Mouse (Mus musculus): ENCODE results near the gene Zfp217.

Zfp217 gene

GRCm38 (mm10) chr2:170158987-170159386 is 11.1 kb upstream of the Zfp217 start:
- DNase-seq: no peak

GRCm38 (mm10) chr2:170158251-170158650 is 10.3 kb upstream of the Zfp217 start:
- no peak for DNase-seq

- DNase-seq: no peak
Measured at GRCm38 (mm10) chr2:170157280-170158200, 9.6 kb upstream of the Zfp217 start.

GRCm38 (mm10) chr2:170155089-170155740 is 7.3 kb upstream of the Zfp217 start:
- peak; percentile 54 for DNase-seq

GRCm38 (mm10) chr2:170154738-170155088 is 6.8 kb upstream of the Zfp217 start:
- no peak for DNase-seq

GRCm38 (mm10) chr2:170154301-170154721 is 6.4 kb upstream of the Zfp217 start:
- DNase-seq: no peak

- peak; percentile 47 for DNase-seq
Measured at GRCm38 (mm10) chr2:170153421-170154271, 5.7 kb upstream of the Zfp217 start.

GRCm38 (mm10) chr2:170152856-170153255 is 5.0 kb upstream of the Zfp217 start:
- DNase-seq: no peak

DNA sequence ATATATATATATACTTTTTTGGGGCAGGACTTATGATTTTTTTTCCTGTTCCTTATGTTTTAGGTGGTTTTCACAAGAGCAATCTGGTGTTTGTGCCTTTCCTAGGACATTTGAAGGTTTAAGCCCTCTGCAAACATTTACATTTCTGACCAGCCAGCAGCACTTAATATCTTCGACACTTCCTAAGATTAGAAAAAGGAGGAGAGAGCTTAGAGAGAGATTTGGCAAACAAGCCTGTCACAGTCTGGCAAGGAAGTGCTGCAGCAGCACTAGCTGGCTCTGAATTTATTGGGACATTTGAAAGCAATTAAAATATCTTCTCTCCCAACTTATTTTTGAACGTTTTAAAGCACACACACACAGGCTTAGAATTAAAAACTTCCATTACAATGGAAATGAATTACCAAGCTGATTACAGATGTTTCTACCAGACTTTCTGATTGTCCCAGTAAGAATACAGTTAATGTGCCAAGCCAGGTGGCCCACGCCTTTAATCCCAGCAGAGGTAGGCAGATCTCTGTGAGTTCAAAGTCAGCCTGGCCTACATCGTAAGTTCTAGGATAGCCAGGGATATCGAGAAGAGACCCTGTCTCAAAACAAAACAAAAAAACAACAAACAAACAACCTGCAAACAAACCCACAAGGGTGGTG is 4.3 kb upstream of the Zfp217 start:
- no peak for DNase-seq

- DNase-seq: no peak
Measured at GRCm38 (mm10) chr2:170151470-170151869, 3.6 kb upstream of the Zfp217 start.

DNA sequence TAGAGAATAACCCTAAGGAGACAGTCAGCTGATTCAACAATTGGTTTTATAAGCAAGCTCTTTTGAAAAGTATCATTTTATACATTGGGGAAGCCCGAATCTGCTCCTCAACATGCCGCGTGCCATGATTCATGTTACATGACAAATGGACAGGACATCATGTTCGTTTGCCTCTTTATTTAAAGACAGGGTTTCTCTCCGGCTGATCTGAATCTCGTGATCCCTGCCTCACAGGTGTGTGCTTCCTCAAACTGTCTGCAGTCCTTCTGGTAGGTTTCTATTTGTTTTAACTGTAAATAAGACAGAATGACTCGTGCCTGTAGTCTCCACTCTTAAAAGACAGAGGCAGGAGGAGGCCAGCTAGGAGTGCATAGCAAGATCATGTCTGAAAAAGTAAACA is 925 bp upstream of the Zfp217 start:
- DNase-seq: no peak

GRCm38 (mm10) chr2:170147170-170147569 is 733 bp downstream of the Zfp217 start:
- DNase-seq: no peak

DNA sequence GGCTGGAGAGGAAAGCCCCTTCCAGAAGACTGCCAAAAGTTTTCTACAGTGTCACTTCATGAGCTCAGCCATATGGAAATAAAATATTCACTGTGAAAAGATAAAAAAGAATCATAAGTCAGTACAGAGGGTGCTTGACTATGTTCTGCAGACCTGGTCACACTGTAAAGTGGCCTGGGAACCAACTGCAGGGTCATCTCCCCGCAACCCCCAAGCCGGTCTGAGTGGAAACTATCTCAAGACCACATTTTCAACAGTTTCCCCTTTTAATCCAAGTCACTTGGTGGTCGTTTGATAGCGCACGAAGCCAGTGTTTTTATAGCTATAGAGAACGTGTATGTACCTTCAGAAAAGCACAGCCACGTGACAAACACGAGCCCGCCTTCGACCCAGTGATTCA is 3.6 kb downstream of the Zfp217 start:
- no peak for DNase-seq

DNA sequence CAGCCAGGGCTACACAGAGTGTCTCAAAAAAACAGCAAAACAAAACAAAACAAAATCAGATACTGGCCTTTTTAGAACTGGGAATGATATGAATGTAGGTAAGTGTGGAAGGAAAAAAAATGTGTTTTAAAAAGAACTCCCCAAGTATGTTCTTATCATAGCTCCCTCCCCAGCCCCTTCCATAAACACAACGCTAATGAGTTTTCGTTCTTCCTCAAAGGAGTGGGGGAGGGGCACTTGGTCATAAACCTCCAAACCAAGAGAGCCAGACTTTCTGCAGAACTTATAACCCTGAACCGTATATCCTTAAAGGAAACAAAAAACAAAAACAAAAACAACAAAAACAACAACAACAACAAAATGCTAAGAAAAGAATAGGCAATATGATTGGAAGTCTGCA is 4.0 kb downstream of the Zfp217 start:
- no peak for DNase-seq

DNA sequence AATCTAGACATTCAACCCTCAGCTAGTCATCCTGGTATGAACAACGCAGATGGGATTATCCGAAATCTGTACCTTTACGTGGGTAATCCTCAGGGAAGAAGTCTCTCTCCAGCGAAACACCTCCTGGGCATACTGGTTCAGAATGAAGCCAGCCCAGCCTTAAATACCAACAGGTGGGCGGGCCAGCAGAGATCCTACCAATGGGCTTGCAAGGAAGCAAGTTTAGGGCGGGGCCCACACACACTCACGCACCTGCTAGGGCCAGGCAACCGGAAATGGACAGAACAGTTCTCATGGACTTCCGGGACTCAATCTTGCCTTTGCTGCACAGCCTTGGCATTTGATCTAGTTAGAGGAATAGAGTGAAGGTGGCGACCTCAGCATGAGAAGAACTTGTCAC is 5.4 kb downstream of the Zfp217 start:
- DNase-seq: no peak

DNA sequence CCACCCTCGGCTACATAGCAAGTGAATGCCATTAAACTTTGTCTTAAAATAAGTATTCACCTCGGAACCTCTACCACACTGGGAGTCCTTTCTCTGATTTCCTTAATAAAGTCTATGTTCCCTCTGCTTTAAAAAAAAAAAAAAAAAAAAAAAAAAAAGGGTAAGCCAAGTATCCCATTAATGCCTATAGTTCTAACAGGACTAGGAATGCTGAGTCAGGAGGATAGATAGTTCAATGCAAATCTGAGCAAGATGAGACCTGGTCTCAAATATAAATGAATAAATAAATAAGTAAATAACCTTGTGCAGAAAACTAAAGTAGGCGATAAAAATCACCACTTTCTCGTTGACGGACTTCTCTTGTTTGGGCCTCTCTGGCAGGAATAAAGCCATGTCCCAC is 6.4 kb downstream of the Zfp217 start:
- no peak for DNase-seq

DNA sequence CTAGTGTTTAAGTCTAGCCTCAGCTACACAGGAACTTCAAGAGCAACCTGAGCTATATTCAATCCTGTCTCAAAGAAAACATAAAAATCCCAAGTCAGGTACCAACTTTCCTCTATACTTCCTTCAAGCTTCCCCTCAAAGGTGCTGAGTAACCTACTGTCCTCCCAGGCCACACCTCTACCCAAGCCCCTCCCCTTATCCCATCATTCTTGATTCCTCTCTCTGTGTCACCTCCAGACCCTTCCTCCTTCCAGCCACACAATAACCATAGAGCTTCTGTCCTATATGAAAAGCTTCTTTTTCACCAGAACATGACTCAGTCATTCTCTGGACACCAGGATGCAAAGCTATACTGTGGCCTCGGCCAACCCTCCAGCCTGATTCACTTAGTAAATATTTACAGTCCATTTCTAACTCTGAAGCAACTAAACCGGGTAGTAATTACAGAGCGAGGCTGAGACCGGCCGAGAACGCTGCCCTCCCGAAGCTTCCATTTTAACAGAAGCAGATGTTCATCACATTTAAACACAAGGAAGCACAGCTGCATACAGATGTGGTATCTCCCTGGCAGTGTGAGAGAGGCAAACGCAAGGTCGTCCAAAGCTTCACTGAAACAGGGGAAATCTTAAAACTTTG is 8.4 kb downstream of the Zfp217 start:
- no peak for DNase-seq

- no peak for DNase-seq
Measured at GRCm38 (mm10) chr2:170136928-170137327, 11.0 kb downstream of the Zfp217 start.

DNA sequence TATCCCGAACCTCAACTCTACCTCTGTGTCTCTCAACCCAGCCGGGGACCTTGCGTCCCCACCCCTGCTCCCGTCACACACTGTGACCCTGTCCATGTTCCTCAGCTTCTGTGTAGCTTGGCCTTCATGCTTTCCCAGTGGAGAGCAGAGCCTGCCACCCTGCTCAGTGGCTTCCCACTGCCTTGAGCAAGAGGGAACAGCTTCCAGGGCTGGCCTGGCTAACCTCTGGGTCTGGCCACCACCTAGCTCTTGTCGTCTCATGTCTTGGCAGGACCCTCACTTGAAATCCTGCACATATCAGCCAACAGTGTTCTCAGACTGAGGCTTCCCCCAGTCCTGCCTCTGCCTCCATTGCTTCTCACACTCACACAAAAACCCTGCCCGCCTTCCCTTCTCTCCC is 12.1 kb downstream of the Zfp217 start:
- DNase-seq: no peak

DNA sequence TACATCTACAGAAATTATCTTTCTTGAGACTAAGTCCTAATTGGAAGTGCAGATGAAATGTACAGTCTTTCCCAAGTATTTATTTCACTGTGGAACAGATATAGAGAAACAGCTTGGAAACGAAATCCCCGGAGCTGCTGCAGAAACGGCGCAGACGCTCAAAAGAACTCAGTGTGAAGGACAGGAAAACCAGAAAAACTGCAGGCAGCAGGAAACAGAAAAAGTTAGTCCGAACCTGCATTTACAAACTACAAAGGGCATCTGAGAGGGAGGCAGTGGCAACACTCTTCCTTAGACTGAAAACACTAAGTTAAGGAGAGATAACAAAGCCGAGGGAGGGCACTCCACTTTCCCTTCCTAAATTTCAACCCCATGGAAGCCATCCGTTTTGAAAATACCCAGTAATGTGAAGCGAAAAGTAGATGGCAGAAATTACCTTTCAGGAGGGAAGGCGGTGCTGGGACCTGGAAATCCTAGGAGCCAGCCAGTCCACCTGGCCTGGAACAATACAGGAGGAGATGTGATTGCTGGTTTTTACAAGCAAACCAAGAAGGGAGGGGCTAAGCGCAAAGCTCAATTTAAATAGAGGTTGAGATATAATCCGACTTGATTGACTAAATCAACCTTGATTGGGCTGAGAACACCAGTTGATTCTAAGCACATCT is 13.7 kb downstream of the Zfp217 start:
- no peak for DNase-seq

GRCm38 (mm10) chr2:170133093-170133731 is 14.7 kb downstream of the Zfp217 start:
- peak; percentile 68 for DNase-seq

Measured in kidney, adult 11 months (tissue).